Mouse (Mus musculus) gastrocnemius, postnatal 25 days (tissue): ENCODE results near the gene Tex13c3. TPM values are rescaled to one million over a fixed set of nuclear protein-coding genes. Genes with fewer than 3 reads are reported as not detected.
"Not testable (repeated sequence)": the region's sequence is repeated elsewhere in the genome, so short reads cannot be mapped to it uniquely, and the experiment has no call there.

Experiments used
- DNase-seq: peaks from one replicate; pipeline ENCODE4 v3.0.0; 2022
- long read RNA-seq, 2 experiments: library from polyadenylated mRNA; stranded (forward); transcript quantifications; one replicate each; pipeline ENCODE4 v2.0.0; 2021
- total RNA-seq, 2 experiments: library from RNA; stranded (reverse); gene quantifications; 1 replicate in 1 of 2; 2 replicates in 1 of 2; pipeline ENCODE4 v1.2.3; 2021

Tex13c3 gene
- not detected for total RNA-seq
- long read RNA-seq, experiment 1 = 0 reads
- long read RNA-seq, experiment 2 = 0 reads

DNA sequence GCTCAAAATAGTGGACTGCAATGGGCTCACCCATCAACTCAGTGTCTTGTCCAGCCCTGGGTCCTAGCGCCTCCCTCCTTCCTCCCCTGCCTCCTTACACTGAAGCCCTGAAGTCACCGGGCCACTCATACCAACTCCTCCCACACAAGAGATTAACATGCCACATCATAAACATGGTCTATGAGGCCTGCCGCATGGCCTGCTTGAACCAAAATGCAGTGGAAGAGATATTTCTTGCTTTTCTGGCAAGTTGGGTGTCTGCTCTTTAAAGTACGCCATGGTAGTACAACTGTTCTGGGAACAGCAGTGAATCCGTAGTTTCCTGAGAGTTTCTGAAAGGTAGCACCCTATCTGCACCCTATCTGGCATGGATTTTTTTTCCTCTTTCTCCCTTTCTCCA lies at the start of gene Tex13c3:
Tex13c3 (minus strand) TSS at position 101 of the 400 bp plus-strand sequence.
- not testable (repeated sequence) for DNase-seq

DNA sequence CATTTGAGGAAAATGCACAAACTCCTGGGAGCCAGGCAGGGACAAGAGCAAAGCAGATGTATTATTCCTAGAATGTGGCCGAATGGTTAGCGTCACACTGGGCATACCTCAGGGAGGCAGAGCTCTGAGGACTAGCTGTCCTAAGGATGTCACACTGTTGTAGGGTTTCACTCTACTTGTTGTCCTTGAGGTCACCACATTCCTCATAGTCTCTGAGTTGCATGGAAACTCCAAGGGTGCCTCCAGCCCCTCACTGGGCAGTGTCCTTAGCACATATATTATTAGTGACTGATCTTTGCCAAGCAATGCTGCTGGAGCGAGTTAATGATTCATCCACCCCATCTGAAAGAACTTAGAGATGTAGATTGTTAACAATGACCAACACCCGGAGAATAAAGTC lies 8.6 kb upstream of the Tex13c3 start:
- no peak for DNase-seq
